Mouse (Mus musculus) hindlimb bud, embryonic 11.5 days (tissue): Measurements from ENCODE around the gene Pink1.

Experiments used
- DNase-seq: peaks from one replicate; pipeline ENCODE4 v3.0.0-alpha.2; 2012; ENCODE audit warnings: low read depth, low spot score; ENCODE audit errors: extremely low spot score

Gene Pink1

DNA sequence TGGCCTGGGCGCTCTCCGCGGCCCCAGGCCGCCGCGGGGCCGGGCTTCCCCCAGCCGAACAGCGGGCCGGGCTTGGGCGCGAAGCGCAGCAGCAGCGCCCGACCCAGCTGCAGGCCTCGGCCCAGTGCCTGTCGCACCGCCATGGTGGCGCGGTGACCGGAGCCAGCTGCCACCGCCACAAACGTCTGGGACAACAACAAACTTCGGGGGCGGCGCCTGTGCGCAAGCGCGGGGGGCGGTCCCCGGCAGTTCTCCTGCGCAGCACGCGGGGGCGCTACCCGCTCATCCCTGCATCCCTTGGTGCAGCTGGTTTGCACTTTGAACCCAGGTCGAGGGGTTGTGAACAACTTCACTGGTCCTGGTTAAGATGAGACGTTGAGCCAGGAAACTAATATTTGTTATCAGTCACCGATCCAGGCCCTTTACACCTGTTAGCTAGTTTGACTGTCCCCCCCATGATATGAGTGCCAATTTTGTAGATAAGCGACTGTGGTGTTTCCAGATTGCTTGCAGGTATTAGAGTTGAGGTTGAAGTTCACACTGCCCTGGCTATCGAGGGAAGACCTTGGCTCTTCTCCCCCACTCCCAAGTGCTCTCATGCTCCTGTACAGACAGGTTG lies at the start of gene Pink1:
Pink1 (minus strand) TSS at position 231 of the 619 bp plus-strand sequence.
- DNase-seq, result no peak

DNA sequence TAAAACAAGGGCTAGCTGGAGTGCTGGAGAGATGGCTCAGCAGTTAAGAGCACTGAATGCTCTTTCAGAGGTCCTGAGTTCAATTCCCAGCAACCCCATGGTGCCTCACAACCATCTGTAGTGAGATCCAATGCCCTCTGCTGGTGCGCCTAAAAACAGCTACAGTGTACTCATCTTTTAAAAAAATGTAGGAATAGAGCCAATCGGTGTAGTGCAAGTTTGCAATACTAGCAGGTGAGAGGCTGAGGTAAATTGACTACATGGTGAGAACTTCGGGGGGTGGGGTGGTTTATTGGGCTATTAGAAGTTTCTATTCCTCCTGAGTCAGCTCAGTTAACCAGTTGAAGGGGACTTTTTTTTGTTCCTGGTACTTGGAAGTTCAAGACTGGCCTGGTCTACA lies 49.0 kb upstream of the Pink1 start:
- no peak for DNase-seq

DNA sequence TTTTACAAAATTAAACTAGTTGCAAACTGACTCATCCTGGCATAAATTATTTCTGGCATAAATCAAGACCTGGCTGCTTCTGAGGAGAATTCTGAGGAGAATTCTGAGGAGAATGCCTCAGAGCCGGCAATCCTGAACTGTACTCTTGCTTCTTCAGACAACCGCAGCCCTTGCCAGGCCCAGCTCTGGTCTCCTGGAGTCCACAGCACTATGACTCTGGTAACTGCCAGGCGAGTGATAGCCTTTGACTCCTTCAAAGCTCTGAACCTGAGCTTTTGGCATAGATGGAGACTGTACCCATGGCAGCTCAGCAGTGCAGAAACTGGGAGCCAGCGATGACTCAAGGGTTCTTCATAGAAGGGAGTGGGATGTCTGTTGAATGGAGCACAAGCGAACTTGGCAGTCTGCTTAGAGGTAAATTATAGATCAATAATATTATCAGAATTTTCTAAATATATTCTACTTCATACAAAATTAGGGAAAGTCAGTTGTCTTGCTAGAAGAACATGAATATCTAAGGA lies 44.9 kb upstream of the Pink1 start:
- no peak for DNase-seq

DNA sequence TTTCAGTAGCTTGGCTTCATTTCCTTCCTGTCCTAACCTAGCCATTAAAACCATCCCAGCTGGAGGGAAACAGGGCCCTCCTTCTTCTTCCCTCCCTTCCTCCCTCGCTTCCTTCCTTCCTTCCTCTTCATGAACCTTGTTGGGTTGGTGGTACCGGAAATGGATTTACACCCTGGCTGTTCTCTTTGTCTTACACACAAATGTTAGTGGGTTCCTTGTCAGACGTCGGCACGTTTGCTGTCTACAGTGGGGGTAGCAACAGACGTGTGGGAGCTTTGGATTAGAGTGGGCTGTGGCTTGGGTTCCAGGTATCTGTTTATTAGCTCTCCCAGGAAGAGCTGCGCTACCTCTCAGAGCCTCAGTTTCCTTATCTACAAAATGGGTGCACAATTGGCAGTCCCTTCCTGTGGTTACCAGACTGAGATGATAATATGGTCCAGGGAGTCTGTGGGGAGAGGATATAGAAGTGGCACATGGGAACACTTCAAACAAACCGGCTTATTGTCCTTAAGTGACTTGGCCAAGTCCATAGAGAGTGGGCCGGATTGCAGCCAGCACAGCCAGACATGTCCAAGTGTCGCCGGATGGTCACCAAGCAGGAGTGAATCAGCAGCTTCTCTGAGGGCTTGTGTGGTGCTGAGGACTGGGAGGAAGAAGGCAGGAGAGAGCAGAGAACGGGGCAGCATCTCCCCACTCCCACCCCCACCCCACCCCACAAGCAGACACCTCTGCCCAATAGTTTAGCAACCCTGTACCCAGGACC lies 42.6 kb upstream of the Pink1 start:
- no peak for DNase-seq

DNA sequence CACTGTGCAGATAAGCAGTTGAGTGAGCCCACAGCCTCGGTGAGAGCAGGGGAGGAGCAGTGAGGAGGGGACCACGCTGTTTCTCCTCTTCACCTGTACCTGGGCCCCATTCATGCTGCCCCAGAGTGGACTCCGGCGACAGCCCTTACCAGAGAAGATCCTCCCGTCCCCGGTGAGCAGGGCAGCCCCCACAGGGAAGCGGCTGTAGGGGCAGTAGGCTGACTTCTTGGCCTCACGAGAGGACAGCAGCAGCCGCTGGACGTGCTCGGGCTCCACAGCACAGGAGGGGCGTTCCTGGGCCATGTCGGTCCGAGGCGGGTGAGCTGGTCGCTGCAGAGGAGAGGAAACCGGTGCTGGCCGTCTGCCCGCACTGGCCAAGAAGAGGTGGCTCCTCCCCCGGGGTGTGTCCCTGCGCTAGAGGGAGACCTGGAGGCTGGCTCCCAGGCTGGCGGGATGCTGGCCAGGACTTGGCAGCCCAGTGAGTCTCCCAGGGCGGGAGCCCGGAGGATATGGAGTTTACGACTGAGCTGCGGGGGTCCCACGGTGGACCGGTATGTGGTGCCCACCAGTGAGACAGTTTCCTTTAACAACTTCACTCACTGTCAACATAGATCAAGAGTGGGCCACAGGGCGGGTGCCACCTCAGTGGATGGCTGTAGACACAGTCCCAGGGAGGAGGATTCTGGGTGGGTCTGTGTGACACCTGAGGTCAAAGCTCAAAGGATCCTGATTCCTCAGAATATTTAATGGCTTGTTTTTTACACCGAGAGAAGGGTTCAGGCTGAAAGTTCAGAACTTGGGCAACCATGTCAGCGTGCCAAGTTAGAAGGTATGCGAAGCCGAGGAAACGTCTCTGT lies 41.8 kb upstream of the Pink1 start, which contains the start of gene Cda:
Cda (minus strand) TSS at position 352 of the 857 bp plus-strand sequence.
- DNase-seq, result no peak

DNA sequence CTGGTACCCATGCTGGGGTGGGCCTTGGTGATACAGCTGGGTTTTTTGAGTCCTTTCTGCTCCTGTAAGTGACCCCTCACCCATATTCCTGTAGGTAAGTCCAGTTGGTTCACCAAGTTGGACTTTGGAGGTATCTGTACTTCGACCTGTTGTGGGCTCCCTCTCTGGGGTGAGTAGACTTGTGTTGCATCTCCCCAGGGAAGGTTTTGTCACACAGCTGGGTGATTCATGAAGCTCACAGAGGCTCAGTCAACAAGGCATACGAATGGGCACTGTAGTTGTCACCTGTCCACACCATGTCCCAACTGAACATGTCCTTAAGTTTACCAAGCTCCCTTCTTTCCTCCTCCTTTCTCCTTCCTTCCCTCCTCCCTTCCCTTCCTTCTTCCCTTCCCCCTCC lies 40.5 kb upstream of the Pink1 start:
- DNase-seq, result no peak

DNA sequence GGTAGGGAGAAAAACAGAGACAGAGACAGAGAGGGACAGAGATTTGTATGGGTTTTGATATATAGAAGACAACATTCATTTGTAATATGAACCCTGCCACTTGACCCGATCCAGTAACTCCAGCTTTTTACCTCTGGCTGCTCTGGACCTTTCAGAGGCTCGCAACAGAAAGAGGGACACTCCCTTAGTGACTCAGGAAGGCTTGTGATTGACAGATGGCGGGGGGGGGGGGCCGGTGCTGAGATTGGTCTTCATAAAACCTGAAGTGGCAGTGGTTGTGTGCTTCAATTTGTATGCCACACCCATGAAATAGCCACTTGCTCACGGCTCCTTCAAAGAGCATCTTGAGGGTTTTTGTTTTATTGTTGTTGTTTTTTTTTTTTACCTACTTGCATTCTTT lies 37.4 kb upstream of the Pink1 start:
- DNase-seq, result no peak

DNA sequence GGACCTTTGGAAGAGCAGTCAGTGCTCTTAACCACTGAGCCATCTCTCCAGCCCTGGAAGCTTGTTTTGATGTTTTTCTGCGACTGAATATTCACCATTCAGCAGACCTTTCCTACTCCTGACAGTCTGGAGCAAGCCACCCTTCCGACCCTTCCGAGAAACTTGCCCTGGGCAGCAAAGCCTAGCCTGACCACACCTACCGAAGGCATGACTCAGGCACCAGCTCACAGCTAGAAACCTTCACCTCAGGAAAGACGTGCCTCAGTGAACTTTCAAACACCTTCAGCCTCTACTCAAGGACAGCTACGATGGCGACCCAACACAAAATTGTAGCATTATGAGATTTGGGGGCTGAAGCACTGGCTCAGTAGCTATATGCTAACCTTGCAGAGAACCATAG lies 36.8 kb upstream of the Pink1 start:
- DNase-seq, result no peak

DNA sequence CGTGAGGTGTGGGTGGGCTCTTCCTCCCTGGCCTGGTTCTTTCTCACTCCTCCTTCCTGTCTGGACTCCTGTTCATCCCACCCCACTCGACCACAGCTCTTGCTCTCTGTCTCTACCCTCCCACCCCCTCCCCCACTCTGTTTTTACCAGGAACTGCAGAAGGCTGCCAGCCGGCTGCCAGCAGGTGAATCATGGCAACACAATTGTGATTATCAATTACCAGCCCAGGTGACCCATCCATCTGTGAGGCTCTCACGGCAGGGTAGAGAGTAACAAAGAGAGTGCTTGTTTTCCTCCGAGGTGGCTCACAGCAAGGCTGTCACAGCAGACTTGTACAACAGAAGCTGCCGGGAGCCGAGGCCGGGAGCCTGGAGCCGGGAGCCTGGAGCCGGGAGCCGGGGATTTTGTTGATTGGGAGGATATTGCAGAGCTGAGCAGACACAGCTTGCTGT lies 35.3 kb upstream of the Pink1 start:
- no peak for DNase-seq

DNA sequence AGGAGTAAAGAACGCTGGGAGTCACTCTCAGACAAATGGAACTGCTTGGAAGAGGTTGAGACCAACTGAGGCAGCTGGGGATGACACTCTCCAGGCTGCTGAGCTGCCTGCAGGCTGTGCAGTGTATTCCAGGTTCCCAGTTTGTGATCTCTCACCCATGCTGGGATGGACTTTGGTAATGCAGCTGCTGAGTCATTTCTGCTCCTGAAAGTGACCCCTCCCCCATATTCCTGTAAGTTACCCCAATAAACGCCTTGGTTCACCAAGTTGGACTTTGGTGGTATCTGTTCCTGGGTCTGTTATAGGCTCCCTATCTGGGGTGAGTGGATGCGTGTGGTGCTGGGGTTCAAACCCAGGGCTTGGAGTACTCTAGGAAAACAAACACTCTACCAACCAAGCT lies 32.1 kb upstream of the Pink1 start:
- no peak for DNase-seq

DNA sequence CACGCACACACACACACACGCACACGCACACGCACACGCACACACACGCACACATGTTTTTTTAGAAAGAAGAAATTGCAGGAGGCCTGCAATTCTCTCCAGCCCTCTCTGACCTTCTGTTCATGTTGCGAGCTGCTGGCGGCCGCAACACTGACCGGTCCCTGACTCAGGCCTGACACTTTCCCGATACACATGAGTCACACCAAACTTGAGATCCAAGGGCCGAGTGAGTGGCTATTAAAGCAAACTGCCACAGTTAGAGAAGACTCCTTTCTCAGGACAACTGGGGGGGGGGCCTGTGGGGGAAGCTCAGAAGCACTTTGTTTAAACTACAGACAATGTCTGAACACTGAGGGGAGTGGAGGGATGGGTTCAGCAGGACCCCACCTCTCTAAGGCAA lies 30.4 kb upstream of the Pink1 start:
- DNase-seq, result no peak

DNA sequence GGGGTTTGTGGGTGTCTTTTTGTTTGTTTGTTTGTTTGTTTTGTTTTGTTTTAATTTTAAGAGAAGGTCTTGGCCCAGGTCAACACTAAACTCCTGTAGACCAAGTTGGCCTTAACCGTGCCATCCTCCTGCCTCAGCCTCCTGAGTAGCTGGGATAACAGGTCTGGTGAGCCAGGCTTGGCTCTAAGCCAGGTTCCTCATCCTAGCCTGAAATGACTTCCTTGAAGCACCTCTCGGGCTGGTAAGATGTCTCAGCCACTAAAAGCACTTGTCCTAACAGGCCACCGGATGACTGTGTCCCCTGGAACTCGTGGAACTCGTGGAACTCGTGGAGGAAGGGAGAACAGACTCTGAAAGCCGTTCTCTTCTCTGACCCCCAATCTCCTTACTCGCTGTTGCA lies 30.0 kb upstream of the Pink1 start:
- DNase-seq, result no peak

DNA sequence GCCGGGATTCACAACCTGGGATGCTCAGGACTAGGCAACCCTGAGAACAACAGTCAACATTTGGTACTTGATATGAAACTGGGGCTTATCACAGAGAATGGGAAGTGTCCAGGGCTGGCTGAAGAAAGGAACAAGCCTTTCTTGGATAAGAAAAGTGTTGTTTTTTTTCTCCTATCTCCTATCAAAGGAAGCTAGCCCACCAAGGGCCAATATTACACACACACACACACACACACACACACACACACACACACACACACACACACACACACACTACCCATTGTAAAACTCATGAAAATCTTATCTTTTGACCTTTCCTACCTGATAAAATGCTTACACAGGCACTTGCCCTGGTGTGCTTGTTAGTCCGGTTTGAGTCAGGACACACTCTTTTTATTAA lies 29.4 kb upstream of the Pink1 start:
- no peak for DNase-seq

DNA sequence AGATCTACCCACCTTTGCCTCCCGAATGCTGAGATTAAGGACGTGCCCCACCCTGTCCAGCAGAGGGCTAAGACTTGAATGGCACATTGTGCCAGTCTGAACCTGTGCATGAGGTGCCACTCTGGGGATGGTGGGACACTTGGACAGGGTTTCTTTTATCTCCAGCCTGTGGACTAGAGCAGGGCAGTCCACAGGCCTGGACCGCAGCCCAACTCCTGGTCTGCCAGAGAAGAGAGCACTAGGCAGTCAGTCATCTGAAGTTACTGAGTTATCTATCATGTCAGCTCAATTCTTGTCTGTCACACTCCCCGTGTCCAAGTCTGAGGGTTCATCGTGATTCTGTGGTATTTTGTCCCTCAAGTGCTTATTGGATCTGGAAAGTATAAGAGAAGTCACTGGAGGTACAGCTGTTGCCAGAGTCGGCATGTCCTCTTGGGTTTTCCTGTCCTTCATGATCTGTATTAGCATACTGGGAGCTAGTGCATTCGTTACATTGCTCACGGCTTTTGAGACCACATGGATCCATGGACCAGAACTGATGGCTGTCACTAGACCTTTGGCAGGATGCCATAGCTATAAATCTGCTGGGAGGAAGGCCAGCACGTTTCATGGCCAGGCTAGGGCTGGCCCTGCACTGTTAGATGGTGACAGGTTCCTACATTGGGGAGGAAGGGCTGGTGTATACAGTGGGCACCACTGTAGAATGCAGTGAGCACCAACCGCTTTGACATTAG lies 27.5 kb upstream of the Pink1 start:
- DNase-seq, result no peak

DNA sequence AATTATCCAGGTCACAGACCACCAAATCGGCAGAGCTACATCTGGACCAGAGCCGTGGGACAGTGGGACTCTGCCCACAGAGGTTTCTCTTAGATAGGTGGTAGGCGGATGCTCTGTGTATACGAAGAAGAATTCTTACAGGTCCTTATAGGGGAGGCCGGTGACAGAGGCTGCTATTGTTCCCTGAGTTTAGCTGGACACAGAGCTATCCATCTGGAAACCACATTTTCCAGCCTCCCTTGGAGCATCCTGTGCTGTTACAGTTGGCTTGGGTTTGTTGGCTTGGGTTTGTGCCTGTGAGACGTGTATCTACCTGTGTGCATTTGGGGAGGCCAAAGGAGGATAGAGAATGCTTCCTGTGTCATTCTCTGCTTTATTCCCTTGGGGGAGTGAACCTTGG lies 26.6 kb upstream of the Pink1 start:
- DNase-seq, result no peak

DNA sequence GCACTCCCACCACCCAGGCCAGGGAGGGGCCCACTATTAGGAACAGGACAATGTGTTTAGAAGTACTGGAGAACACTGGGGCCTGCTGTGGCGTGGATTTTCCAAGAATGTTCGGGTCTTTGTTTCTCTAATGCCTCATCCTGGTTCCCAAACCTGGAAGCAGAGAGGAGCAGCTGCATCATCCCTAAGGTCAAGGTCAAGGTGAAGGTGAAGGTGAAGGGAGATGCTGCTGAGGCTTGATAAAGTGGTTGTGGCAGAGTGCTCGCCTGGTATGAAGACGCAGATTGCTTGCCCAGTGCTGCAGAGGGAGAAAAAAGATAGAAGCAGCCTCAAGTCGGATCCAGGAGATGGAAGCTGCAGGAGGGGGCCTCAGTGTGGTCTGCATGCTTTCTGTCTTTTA lies 25.7 kb upstream of the Pink1 start:
- no peak for DNase-seq

DNA sequence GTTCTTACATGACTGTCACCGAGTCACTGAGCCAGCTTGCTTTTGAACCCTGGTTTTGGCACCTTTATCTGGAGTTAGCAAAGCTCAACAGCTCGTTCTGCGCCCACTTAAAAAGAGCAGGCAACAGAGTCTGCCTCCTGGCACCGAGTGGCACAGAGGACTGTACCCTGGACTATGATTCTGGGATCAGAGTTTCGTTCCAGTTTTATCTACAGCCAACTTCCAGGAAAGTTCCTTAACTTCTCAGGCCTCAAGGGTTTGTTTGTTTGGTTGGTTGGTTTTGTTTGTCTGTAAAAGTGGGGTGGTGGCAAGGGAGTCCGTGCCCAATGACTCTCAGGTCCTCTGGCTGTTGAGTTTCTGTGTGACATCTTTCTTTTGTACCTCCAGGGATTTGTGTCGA lies 22.6 kb upstream of the Pink1 start:
- DNase-seq, result no peak

DNA sequence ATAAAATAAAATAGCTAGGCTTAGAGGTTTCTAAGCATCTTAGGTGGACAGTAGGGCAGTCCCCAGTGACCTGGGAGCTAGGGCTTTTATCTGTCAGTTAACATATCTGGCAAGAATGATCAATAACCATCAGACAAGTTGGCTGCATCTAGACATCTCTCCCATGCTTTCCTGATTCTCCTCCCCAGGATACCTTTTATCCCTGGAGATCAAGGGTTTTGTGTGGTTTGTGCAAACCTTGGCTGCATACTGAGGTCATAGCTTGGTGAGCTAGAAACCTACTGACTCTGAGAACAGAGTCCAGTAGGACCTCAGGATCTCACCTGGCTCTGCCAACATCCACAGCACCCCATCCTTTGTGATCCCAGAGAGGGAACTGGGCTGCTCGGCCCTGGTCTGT lies 21.2 kb upstream of the Pink1 start:
- DNase-seq, result no peak

DNA sequence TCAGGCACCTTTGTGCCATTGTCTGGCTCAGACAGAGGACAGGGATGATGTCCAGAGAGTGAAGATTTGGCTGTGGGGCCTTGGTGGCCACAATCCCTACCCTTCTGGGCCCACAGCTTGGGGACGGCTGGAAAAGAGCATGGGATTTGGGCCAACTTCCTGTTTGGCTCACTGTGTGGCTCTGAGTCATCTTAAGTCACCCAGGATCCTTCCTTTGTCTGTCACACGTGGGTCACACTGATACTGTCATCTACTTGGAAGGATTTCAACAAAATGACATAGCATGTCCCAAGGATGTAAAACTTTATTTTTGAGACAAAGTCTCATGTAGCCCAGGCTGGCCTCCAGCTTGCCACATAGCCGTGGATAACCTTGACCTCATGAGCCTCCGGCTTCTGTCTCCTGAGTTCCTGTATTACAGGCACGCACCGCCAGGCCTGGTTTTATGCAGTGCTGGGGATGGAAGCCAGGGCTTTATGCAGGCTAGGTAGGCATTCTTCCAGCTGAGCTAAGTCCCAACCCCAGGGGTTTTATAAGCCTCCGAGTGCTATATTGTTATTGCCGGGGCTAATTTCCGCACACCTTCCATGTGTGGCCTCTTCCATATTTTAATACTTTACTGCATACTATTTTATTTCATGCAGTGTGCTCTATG lies 18.9 kb upstream of the Pink1 start:
- no peak for DNase-seq

DNA sequence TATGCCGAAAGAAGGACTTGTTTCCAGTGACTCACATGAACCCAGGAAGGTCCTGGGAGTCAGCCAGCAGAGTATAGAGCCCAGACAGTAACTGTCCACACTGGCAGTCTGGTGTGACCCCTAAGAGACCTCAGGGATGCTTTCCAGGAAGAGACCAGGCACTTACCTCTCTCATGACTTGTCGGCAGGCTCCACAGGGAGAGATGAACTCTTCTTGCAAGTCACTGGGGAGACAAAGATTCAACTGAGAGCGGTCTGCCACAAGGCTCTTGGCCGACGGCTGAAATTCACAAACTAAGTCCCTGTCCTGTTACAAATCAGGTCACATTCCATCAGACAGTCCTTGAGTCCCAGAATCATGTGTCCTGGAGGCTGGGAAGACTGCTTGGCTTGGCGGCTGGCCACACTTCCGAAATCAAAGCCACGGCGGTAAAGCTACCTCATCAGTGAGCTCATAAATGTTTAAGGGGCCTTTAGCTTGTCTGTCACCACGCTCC lies 17.3 kb upstream of the Pink1 start:
- no peak for DNase-seq
